Mouse (Mus musculus) intestine, postnatal 0 days (tissue): ENCODE measurements around the gene Gm17469. TPM values are rescaled to one million over a fixed set of nuclear protein-coding genes. Genes with fewer than 3 reads are reported as not detected.
"Not testable (repeated sequence)": the region's sequence is repeated elsewhere in the genome, so short reads cannot be mapped to it uniquely, and the experiment has no call there.

Experiments
- ATAC-seq: fragments of 200-750 bp; cut with Nextera tagmentation; 2 replicates; pipeline ENCODE4 v1.8.0; 2017; ENCODE audit warnings: mild to moderate bottlenecking, moderate TSS enrichment, moderate library complexity
- H3K27ac ChIP-seq: fragments of 300-500 bp; sonication (generic); 2 replicates; pipeline ENCODE4 v1.5.1; 2014; ENCODE audit warnings: mild to moderate bottlenecking, low read depth, low read length, moderate library complexity
- H3K27me3 ChIP-seq: fragments of 300-500 bp; sonication (generic); replicated peaks from 2 replicates; pipeline ENCODE4 v1.6.1; 2014; ENCODE audit warnings: low read length, mixed read lengths; ENCODE audit not compliant: control insufficient read depth, insufficient read depth
- H3K36me3 ChIP-seq: fragments of 300-500 bp; sonication (generic); 2 replicates; pipeline ENCODE4 v1.6.1; 2014; ENCODE audit warnings: mild to moderate bottlenecking, moderate library complexity; ENCODE audit not compliant: control insufficient read depth, insufficient read depth
- H3K4me1 ChIP-seq: fragments of 300-500 bp; sonication (generic); replicated peaks from 2 replicates; pipeline ENCODE4 v1.6.1; 2014; ENCODE audit warnings: antibody characterized with exemption, low read length, mixed read lengths; ENCODE audit not compliant: control insufficient read depth, insufficient read depth
- H3K4me2 ChIP-seq: fragments of 300-500 bp; sonication (generic); replicated peaks from 2 replicates; pipeline ENCODE4 v1.6.1; 2014; ENCODE audit warnings: low read depth, mild to moderate bottlenecking, moderate library complexity
- H3K4me3 ChIP-seq: fragments of 300-500 bp; sonication (generic); 2 replicates; pipeline ENCODE4 v1.5.1; 2014; ENCODE audit warnings: low read depth, low read length
- H3K9ac ChIP-seq: fragments of 300-500 bp; sonication (generic); 2 replicates; pipeline ENCODE4 v1.6.1; 2014; ENCODE audit warnings: mild to moderate bottlenecking, low read depth, low read length
- H3K9me3 ChIP-seq: fragments of 300-500 bp; sonication (generic); 2 replicates; pipeline ENCODE4 v1.6.1; 2016; ENCODE audit warnings: mixed run types; ENCODE audit not compliant: control insufficient read depth
- WGBS: fragments of 180-500 bp; shearing (Covaris S2); extraction: QIAGEN DNeasy Blood & Tissue Kit; methylation state at CpG from one replicate; pipeline ENCODE4 v1.1.7; 2014; 5-methylcytosine and 5-hydroxymethylcytosine counted together
- polyA plus RNA-seq: library from polyadenylated mRNA; unstranded; fragments of >200 nt; fragmentation: Nextera tagmentation; extraction: Ambion mirVana; gene quantifications from 2 replicates; pipeline ENCODE4 v1.2.1, GENCODE M21; 2015

Gm17469 gene
- polyA plus RNA-seq, result not detected in 2 replicates

- no CpG with 5 or more reads among the region's 4 CpGs for WGBS
- not testable (repeated sequence) for H3K27ac ChIP-seq, ATAC-seq, H3K4me3 ChIP-seq, H3K9ac ChIP-seq, H3K4me2 ChIP-seq, H3K36me3 ChIP-seq, H3K9me3 ChIP-seq, H3K27me3 ChIP-seq, H3K4me1 ChIP-seq
These were observed at the start of gene Gm17469 for GRCm38 (mm10) chrX:124629593-124629992. Gene Gm17469 (plus strand): TSS chrX:124629893.

Other genes starting within 250 kb of the Gm17469 start
- not detected in 2 replicates for gene Gm17584, start 129.3 kb upstream of the Gm17469 start, polyA plus RNA-seq